Mouse (Mus musculus): Measurements from ENCODE around the gene Card14. TPM values are rescaled to one million over a fixed set of nuclear protein-coding genes. Genes with fewer than 3 reads are reported as not detected.

The Card14 gene
- polyA plus RNA-seq, 1 experiment from 2014 or later: 4.3 TPM

DNA sequence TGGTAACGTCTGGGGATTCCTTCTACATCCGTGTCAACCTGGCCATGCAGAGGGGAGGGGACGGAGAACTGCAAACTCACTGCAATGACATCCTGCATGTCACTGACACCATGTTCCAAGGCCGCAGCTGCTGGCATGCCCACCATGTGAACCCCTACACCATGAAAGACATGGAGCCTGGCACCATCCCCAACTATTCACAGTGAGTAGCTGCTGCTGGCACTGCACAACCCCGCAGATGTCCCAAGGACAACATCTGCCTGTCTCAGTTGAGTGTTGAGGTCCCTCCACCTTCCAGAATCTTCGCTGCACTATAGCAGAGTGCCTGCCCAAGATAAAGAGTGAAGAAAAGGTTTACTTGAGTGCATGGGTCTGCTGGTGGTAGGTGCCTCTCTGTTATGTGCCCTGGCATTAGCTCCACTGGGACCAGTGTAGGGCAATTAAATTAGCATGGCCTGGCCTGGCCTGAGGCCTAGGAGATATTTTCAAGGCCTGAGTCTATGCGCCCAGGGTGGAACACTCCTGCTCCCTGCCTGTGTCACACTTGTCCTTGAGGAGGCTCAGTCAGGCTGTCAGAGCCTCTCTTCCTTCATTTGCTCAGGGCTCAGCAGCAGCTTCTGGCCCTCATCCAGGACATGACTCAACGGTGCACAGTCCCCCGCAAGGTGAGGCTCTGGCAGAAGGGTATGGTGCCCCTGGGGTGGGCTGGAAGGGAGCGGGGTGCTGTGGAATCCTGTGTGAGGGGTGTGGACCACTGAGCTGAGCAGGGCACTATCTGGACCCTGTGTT, 30.9 kb downstream of the Card14 start:
- Histone ChIP-seq H3K4me2 (replicated peaks) (no peak overlapping the region), H3K9me3 (replicated peaks) (no peaks in the 10 kb centered on the region), H3K27ac (replicated peaks) (no peak overlapping the region), H3K9ac (no peak overlapping the region), H3K4me1 (no peaks in the 10 kb centered on the region), H3K27me3 (no peaks in the 10 kb centered on the region; the same call in 1 of the 2 replicates), H3K36me3 (no peaks in the 10 kb centered on the region), H3K4me3 (replicated peaks) (no peak overlapping the region)
- 0 out of 2 replicates have a peak, but pooled peaks have one; percentile 47 for ATAC-seq (ENCODE audit: insufficient number of reproducible peaks, low FRiP score, low TSS enrichment, low read depth)
- 78% methylated on average over 10 of the region's 10 CpGs for WGBS

DNA sequence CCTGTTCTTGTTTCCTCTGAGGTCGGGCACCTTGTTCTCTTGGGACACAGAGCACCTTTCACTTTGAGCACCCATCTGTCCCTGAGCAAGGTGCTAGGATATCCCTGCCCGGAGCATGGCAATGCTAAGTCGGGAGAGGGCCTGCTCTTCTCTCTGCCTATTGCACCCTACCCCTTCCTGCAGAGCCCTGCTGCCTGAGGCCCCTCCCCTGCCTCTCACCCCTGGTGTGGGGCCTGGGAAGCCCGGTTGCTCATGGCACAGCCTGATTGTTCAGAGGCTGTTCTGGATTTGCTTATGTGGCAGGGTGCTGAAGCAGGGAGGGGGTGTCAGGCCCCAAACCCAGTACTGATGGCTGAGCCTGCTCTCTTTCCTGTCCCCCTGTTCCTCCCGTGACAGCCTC, 31.6 kb downstream of the Card14 start:
- Histone ChIP-seq H3K4me3 (replicated peaks) (no peak overlapping the region), H3K4me2 (replicated peaks) (no peak overlapping the region), H3K4me1 (no peaks in the 10 kb centered on the region), H3K9ac (no peak overlapping the region), H3K36me3 (no peaks in the 10 kb centered on the region), H3K27me3 (no peaks in the 10 kb centered on the region), H3K27ac (replicated peaks) (no peak overlapping the region), H3K9me3 (replicated peaks) (no peaks in the 10 kb centered on the region)
- 40% methylated on average over 5 of the region's 5 CpGs for WGBS
- no peak for ATAC-seq (ENCODE audit: insufficient number of reproducible peaks, low FRiP score, low TSS enrichment, low read depth)

DNA sequence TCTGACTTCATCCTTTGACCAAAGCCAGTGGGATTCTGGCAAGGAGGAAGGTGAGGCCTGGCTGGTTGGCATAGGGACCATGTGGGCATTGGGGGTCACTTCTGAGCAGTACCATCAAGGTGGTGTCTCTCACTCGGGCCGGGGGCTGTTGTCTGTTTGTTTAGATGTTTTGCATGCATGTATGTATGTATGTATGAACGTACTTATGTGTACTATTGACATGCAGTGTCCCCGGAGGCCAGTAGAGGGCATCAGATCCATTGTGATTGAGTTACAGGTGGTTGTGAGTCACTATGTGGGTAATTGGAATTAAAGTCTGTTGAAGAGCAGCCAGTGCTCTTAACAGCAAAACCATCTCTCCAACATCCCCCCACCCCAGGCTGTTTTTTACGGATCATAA, 32.1 kb downstream of the Card14 start:
- no peaks in the 10 kb centered on the region for H3K27me3 ChIP-seq
- no peak overlapping the region for H3K27ac ChIP-seq (replicated peaks)
- WGBS: 3% methylated on average over 5 of the region's 5 CpGs
- no peaks in the 10 kb centered on the region for H3K36me3 ChIP-seq
- H3K9me3 ChIP-seq (replicated peaks): no peaks in the 10 kb centered on the region
- H3K4me1 ChIP-seq: no peaks in the 10 kb centered on the region
- no peak for ATAC-seq (ENCODE audit: insufficient number of reproducible peaks, low FRiP score, low TSS enrichment, low read depth)
- no peak overlapping the region for H3K4me2 ChIP-seq (replicated peaks)
- no peak overlapping the region for H3K9ac ChIP-seq
- no peak overlapping the region for H3K4me3 ChIP-seq (replicated peaks)

DNA sequence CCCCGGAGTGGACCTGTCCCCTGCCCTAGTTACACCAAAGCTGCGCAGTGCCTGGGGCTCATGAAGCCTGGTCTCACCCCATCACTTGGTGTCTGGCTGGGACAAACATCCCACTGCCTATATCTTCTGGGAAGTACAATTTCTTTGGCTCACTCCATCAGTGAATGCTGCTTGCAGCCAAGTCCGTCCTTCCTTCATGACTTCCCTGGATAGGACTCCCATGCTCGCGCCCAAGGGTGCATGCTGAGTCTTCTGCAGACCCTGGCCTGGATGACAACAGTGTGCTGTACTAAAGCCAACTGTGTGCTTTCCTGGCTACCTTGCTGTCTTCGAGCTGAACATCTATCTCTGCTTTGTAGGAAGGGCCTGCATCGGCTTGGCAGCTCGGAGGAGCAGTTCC, 36.6 kb downstream of the Card14 start:
- Histone ChIP-seq H3K9me3 (replicated peaks) (no peaks in the 10 kb centered on the region), H3K27ac (replicated peaks) (no peak overlapping the region), H3K4me3 (replicated peaks) (no peak overlapping the region), H3K36me3 (no peaks in the 10 kb centered on the region), H3K4me2 (replicated peaks) (no peak overlapping the region), H3K4me1 (no peaks in the 10 kb centered on the region), H3K9ac (no peak overlapping the region), H3K27me3 (no peaks in the 10 kb centered on the region)
- no peak for ATAC-seq (ENCODE audit: insufficient number of reproducible peaks, low FRiP score, low TSS enrichment, low read depth)
- WGBS: 83% methylated on average over 8 of the region's 8 CpGs

DNA sequence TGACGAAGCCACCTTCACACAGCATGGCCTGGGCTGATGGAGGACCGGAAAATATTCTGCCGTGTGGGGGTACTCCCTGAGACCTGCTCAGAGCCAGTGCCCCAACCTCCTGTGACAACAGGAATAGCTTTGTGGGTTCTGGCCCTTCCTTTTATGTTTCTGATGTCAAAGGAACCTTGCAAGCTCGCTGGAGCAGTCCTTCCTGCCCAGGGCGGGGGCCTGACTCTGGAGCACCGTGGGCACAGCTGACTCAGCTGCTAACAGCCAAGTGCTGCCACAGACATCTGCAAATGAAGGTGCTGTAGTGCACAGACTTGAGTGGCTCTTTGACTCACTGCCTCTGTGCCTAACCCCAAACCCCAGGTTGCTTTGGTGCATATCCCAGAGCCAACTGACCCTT, 37.3 kb downstream of the Card14 start:
- H3K9me3 ChIP-seq (replicated peaks): no peaks in the 10 kb centered on the region
- H3K36me3 ChIP-seq: no peaks in the 10 kb centered on the region
- H3K4me2 ChIP-seq (replicated peaks): no peak overlapping the region
- no peak overlapping the region for H3K4me3 ChIP-seq (replicated peaks)
- H3K27ac ChIP-seq (replicated peaks): no peak overlapping the region
- H3K27me3 ChIP-seq: no peaks in the 10 kb centered on the region
- 67% methylated on average over 6 of the region's 6 CpGs for WGBS
- no peaks in the 10 kb centered on the region for H3K4me1 ChIP-seq
- no peak for ATAC-seq (ENCODE audit: insufficient number of reproducible peaks, low FRiP score, low TSS enrichment, low read depth)
- H3K9ac ChIP-seq: no peak overlapping the region

DNA sequence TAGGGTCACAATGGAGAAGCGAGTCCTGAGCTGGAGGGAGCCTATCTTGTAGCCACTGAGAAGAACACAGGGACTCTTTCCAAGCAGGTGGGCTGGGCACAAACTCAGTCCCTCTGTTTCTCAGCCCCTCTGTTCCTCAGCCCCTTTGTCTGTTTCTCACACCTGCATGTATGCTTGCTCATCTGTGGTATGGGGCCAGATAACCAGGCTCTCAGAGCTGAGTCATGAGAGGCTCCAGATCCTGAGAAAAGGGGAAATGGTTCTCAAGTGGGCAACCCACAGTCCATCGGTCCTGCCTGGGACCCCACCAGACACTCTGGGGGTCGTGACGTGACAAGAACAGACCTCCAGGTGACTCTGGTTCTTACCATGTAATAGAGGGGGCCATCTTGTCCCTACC, 39.6 kb downstream of the Card14 start:
- Histone ChIP-seq H3K27ac (replicated peaks) (no peak overlapping the region), H3K4me2 (replicated peaks) (no peak overlapping the region)
- 86% methylated on average over 4 of the region's 4 CpGs for WGBS

DNA sequence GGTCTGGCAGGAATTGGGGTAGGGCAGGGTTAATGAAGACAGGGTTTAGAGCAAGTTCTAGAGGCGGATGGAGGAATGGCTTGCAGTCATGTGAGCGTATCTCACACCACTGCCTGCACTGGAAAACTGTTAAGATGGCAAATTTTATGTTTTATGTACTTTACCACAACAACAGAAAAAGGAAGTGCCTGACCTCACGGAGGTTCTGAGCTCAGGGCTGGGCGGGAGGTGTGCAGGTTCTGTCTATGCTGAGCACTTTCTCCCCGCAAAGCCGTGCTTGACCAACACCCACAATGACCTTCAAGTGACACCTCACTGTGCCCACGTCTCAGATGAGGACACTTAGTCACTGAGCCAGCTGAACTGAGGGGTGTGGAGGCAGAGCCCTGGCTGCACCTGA, 44.5 kb downstream of the Card14 start:
- Histone ChIP-seq H3K9me3 (replicated peaks) (no peaks in the 10 kb centered on the region), H3K27me3 (no peaks in the 10 kb centered on the region), H3K9ac (no peak overlapping the region), H3K27ac (replicated peaks) (no peak overlapping the region), H3K36me3 (no peaks in the 10 kb centered on the region), H3K4me2 (replicated peaks) (no peak overlapping the region), H3K4me1 (peaks cover 19% of the 10 kb centered on the region), H3K4me3 (replicated peaks) (no peak overlapping the region)
- WGBS: 68% methylated on average over 7 of the region's 7 CpGs
- no peak for ATAC-seq (ENCODE audit: insufficient number of reproducible peaks, low FRiP score, low TSS enrichment, low read depth)

More for the DNA sequence above, 39.6 kb downstream of the Card14 start:
- ATAC-seq (ENCODE audit: insufficient number of reproducible peaks, low FRiP score, low TSS enrichment, low read depth): no peak
- no peak overlapping the region for H3K4me3 ChIP-seq (replicated peaks)
- H3K9me3 ChIP-seq (replicated peaks): no peaks in the 10 kb centered on the region
- H3K9ac ChIP-seq: no peak overlapping the region
- H3K36me3 ChIP-seq: no peaks in the 10 kb centered on the region
- no peaks in the 10 kb centered on the region for H3K27me3 ChIP-seq
- no peaks in the 10 kb centered on the region for H3K4me1 ChIP-seq

DNA sequence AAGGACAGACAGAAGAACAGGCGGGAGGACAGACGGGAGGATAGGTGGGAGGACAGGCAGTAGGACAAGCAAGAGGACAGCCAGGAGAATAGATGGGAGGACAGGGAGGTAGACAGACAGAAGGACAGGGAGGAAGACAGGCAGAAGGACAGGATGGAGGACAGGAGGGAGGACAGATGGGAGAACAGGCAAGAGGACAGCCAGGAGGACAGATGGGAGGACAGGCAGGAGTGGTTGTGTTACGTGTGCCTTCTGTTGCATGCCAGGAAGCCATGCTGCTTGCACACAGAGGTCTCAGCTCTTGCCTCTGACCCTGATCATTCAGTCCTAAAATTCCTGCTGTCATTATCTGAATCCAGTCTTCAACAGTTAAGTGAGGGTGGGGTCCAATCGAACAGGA, 46.4 kb downstream of the Card14 start:
- no peaks in the 10 kb centered on the region for H3K9me3 ChIP-seq (replicated peaks)
- ATAC-seq (ENCODE audit: insufficient number of reproducible peaks, low FRiP score, low TSS enrichment, low read depth): no peak
- WGBS: 79% methylated on average over 4 of the region's 4 CpGs
- H3K36me3 ChIP-seq: peaks cover 2% of the 10 kb centered on the region; the same call in 1 of the 2 replicates
- H3K4me2 ChIP-seq (replicated peaks): no peak overlapping the region
- H3K27me3 ChIP-seq: no peaks in the 10 kb centered on the region
- H3K27ac ChIP-seq (replicated peaks): no peak overlapping the region
- no peak overlapping the region for H3K4me3 ChIP-seq (replicated peaks)
- no peak overlapping the region for H3K9ac ChIP-seq
- peaks cover 19% of the 10 kb centered on the region for H3K4me1 ChIP-seq

DNA sequence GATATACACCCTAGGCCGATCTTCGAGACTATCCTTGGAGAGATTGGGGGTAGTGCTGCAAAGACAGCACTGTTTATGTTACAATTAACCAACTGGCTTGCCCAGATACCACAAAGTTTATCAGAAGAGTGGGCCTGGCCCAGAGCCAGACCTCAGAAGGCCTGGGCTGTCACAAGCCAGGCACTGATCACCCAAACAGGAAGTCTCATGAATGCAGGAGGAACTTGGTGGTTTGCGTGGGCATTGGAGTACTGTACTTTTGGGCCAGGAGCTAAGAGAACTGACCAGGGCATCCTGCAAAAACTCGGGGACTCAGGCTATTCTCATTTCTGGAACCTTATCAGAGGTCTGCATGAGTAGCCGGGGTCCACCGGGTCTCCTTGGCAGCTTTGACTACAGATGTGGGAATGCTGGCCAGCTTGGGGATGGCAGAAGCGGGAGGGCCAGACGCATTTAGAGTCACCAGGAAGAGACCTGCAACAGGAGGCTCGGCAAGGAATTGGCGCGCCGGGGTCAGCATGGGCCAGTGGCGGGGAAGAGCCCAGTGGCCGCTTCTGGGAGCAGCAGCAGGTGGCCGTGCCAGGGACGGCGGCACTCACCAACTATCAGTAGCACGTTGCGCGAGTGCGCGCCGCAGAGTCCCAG, 47.4 kb downstream of the Card14 start:
- H3K4me1 ChIP-seq: peaks cover 19% of the 10 kb centered on the region
- H3K36me3 ChIP-seq: peaks cover 8% of the 10 kb centered on the region; the same call in 1 of the 2 replicates
- ATAC-seq (ENCODE audit: insufficient number of reproducible peaks, low FRiP score, low TSS enrichment, low read depth): no peak
- WGBS: 5% methylated on average over 23 of the region's 23 CpGs
- H3K9me3 ChIP-seq (replicated peaks): no peaks in the 10 kb centered on the region
- peak overlapping the region; percentile 95 for H3K4me2 ChIP-seq (replicated peaks)
- peak overlapping the region; percentile 53 for H3K27ac ChIP-seq (replicated peaks)
- peak overlapping the region; percentile 68 for H3K4me3 ChIP-seq (replicated peaks)
- no peaks in the 10 kb centered on the region for H3K27me3 ChIP-seq
- H3K9ac ChIP-seq: peak overlapping the region; percentile 66

DNA sequence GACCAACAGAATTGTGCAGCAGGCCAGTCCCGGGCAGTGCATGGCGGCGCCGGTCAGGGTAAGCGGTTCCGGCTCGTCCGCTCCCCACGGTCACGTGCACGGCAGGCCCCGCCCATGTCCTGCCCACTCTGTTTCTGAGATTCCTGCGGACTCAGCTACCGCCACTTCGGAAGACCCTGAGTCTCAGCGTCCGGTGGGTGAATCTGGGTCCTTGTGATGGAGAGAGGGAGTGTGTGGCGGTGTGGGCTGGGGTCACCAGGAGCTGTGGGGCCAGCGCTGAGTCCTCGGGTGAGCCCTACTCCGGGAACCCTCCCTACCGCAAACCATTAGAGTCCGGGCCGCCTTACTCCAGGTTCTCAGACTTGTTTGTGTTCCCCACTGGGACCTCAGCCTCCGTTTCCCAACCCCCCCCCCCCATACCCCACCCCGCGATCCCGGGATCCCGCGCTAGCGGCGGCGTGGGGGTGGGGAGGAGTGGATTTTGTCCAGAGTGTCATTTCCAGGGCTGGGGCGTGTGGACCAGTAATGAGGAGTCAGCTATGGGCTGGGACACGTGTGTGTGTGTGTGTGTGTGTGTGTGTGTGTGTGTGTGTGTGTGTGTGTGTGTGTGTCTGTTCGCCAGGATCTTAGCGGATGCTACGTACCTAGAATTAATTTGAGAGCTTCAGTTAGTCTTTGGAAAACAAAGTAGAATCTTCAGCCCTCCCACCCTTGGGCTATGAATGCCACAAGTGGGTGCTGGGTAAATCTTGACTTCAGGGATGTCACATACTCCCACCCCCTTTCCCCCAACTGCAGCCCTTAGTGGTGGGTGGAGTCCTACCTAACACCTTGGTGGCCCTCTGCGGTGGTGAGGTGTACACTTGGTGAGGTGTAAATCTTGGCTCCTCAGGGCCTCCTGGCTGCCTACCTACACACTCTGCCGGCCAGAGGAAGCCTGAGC, 48.1 kb downstream of the Card14 start, which contains the start of the genes Sgsh and Slc26a11:
Gene Sgsh (minus strand): TSS at position 94 of the 943 bp plus-strand sequence.
Gene Slc26a11 (plus strand): TSS at position 115 of the 943 bp plus-strand sequence.
- Histone ChIP-seq H3K36me3 (peaks cover 11% of the 10 kb centered on the region; the same call in 1 of the 2 replicates), H3K9ac (peak within 1 kb of the TSS; percentile 66), H3K4me1 (peaks cover 19% of the 10 kb centered on the region), H3K9me3 (replicated peaks) (no peaks in the 10 kb centered on the region), H3K27ac (replicated peaks) (peak within 1 kb of the TSS; percentile 53), H3K4me3 (replicated peaks) (peak within 1 kb of the TSS; percentile 68), H3K4me2 (replicated peaks) (peak within 1 kb of the TSS; percentile 95), H3K27me3 (no peaks in the 10 kb centered on the region)
- ATAC-seq (ENCODE audit: insufficient number of reproducible peaks, low FRiP score, low TSS enrichment, low read depth): peak; percentile 92
- 2% methylated on average over 40 of the region's 40 CpGs for WGBS

DNA sequence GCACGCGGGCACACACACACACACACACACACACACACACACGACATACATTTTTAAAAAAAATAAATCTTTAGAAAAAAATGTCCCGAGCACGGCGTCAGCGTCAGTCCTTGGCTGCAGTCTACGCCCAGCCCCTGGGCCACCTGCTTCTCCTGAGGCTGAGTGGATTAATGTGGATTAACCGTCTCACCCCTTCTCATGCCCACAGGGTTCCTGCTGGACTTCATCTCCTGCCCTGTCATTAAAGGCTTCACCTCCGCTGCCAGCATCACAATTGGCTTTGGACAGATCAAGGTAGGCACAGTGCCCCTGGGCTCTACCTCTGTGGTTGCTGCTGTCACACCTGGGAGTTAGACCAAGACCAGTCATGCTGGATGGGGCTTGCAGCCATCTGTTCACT, 51.5 kb downstream of the Card14 start:
- Histone ChIP-seq H3K27ac (replicated peaks) (no peak overlapping the region), H3K9ac (no peak overlapping the region), H3K4me1 (peaks cover 23% of the 10 kb centered on the region), H3K27me3 (no peaks in the 10 kb centered on the region), H3K4me3 (replicated peaks) (no peak overlapping the region), H3K9me3 (replicated peaks) (no peaks in the 10 kb centered on the region), H3K4me2 (replicated peaks) (no peak overlapping the region), H3K36me3 (peaks cover 18% of the 10 kb centered on the region; the same call in 1 of the 2 replicates)
- WGBS: 69% methylated on average over 10 of the region's 10 CpGs
- ATAC-seq (ENCODE audit: insufficient number of reproducible peaks, low FRiP score, low TSS enrichment, low read depth): no peak
